Mouse (Mus musculus): ENCODE data around the gene Hp1bp3. TPM values are rescaled to one million over a fixed set of nuclear protein-coding genes. Genes with fewer than 3 reads are reported as not detected.

Gene Hp1bp3
- polyA plus RNA-seq, 1 experiment from 2014 or later = 112 TPM

GRCm38 (mm10) chr4:138200769-138201168 is 15.3 kb upstream of the Hp1bp3 start:
- CTCF ChIA-PET = interaction anchor here (1.2 to 1.8 kb wide), 2 partner anchors 10 to 82 kb away, joined by 4 read pairs; no protein-coding TSS in a partner anchor
- POLR2A ChIA-PET = no interaction called here
- in situ Hi-C loops (cut with MboI; ENCODE audit: low pct_unique_long_range_greater_than_20kb) = no loop called here

DNA sequence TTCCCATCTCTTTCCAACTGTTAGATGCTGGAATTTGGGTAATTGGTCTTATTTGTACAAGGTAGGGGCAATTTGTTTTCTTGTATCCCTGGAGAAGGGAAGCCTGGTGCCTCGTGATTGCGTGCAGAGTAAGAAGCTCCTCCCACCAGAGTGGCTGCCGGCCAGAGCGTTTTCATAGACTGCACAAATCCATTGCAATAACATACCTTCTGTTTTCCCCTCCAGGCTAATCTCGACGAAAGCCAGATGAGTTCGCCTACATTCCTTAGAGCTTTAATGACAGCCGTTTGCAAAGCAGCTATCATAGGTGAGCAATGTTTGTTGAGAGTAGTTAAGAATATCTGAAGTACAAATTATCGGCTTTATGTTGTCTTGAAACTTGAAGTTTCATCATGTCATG is 14.4 kb upstream of the Hp1bp3 start:
- no peak for ATAC-seq
- in situ Hi-C loops (cut with MboI; ENCODE audit: low pct_unique_long_range_greater_than_20kb) = no loop called here
- H3K27me3 ChIP-seq = no peaks in the 10 kb centered on the region
- POLR2A ChIA-PET = no interaction called here
- CTCF ChIA-PET = no interaction called here
- no peak for TF ChIP-seq CTCF (IDR thresholded peaks at IDR 0.05)
- no peak for DNase-seq (ENCODE audit: low read depth, low spot score)

More at GRCm38 (mm10) chr4:138200769-138201168, 15.3 kb upstream of the Hp1bp3 start:
- ATAC-seq = no peak
- no peak for DNase-seq (ENCODE audit: low read depth, low spot score)
- no peaks in the 10 kb centered on the region for H3K27me3 ChIP-seq
- no peak for TF ChIP-seq CTCF (IDR thresholded peaks at IDR 0.05)

- in situ Hi-C loops (cut with MboI; ENCODE audit: low pct_unique_long_range_greater_than_20kb) = no loop called here
- ChIA-PET CTCF (interaction anchor here (1.8 to 2.2 kb wide), 2 partner anchors 10 to 72 kb away, joined by 4 to 6 read pairs; no protein-coding TSS in a partner anchor), POLR2A (interaction anchor here (0.6 kb wide), 1 partner anchor 1328 kb away, joined by 3 read pairs; no protein-coding TSS in a partner anchor)
- DNase-seq (ENCODE audit: low read depth, low spot score) (no peak), ATAC-seq (no peak)
- TF ChIP-seq CTCF (IDR thresholded peaks at IDR 0.05) = no peak
- H3K27me3 ChIP-seq = no peaks in the 10 kb centered on the region
Measured at GRCm38 (mm10) chr4:138210116-138210515, 6.0 kb upstream of the Hp1bp3 start.

DNA sequence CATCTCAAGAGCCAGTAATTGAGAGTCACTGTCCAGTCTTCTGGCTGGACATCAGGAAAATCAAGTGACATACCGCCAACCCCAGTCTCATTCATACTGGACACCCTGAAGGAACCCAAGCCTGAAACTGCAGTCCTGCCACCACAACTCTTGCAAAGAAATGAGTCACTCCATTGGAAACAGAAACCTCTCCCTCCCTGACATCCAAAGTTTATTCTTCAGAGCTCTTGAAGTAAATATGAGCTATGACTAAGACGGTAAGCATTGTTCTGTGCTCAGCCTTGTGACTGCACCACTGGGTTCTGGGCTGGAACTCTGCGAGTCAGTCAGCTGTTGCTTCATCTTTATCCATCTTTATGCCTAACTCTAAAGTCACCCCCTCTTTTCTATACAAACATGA is 2.2 kb upstream of the Hp1bp3 start:
- in situ Hi-C loops (cut with MboI; ENCODE audit: low pct_unique_long_range_greater_than_20kb) = no loop called here
- no peak for TF ChIP-seq CTCF (IDR thresholded peaks at IDR 0.05)
- peak; percentile 71 for DNase-seq (ENCODE audit: low read depth, low spot score)

GRCm38 (mm10) chr4:138215671-138216199 is 361 bp upstream of the Hp1bp3 start:
- ATAC-seq (no peak), DNase-seq (ENCODE audit: low read depth, low spot score) (no peak)
- ChIA-PET POLR2A (no interaction called here), CTCF (no interaction called here)
- in situ Hi-C loops (cut with MboI; ENCODE audit: low pct_unique_long_range_greater_than_20kb) = no loop called here
- H3K27me3 ChIP-seq = no peaks in the 10 kb centered on the region
- no peak for TF ChIP-seq CTCF (IDR thresholded peaks at IDR 0.05)

More for the DNA sequence above, 2.2 kb upstream of the Hp1bp3 start:
- no peak for ATAC-seq
- ChIA-PET POLR2A (no interaction called here), CTCF (interaction anchor here (1.1 kb wide), 1 partner anchor 19 kb away, joined by 3 read pairs; no protein-coding TSS in a partner anchor)
- no peaks in the 10 kb centered on the region for H3K27me3 ChIP-seq

- no peak for TF ChIP-seq CTCF (IDR thresholded peaks at IDR 0.05)
- no peaks in the 10 kb centered on the region for H3K27me3 ChIP-seq
- DNase-seq (ENCODE audit: low read depth, low spot score) (peak; percentile 82), ATAC-seq (peak; percentile 84)
- CTCF ChIA-PET = no interaction called here
- POLR2A ChIA-PET = no interaction called here
- in situ Hi-C loops (cut with MboI; ENCODE audit: low pct_unique_long_range_greater_than_20kb) = no loop called here
Measured at GRCm38 (mm10) chr4:138216891-138217392, 846 bp downstream of the Hp1bp3 start.

GRCm38 (mm10) chr4:138217441-138217840 is 1.3 kb downstream of the Hp1bp3 start:
- POLR2A ChIA-PET = no interaction called here
- TF ChIP-seq CTCF (IDR thresholded peaks at IDR 0.05) = no peak
- in situ Hi-C loops (cut with MboI; ENCODE audit: low pct_unique_long_range_greater_than_20kb) = no loop called here
- CTCF ChIA-PET = interaction anchor here (2.3 kb wide), 1 partner anchor 66 kb away, joined by 7 read pairs; no protein-coding TSS in a partner anchor
- ATAC-seq (no peak), DNase-seq (ENCODE audit: low read depth, low spot score) (no peak)
- no peaks in the 10 kb centered on the region for H3K27me3 ChIP-seq

DNA sequence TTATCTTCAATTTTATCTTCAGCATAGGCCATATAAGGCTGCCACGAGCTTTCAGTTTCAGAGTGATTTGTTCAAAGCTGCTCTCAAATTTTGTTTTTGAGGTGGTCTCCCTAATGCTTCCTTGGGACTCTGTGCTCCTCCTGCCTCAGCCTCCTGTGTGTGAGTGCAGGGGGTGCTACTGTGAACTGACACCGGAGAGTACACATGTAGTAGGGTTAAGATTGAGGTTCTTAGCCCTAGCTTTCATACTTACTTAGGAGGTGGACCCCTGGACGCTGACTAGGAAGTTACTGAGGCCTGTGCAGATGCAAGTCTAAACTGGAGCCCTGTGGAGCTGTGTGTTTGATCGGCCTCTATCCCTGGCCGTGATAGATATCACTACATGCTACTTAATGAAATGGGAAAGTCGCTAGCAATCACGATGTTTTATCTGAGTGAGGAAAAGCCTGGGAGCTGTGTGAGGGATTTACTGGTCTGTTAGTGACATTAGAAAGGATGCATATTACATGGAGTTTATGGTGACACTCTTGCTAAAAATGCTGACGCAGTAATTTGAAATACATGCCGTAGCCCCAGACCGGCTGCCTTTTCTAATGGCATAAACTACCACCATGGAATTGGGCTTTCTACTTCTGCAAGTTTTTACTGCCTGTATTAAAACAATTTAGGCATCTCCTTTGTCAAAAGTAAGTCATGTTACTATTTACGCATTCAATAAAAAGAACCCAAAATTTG is 2.0 kb downstream of the Hp1bp3 start:
- H3K27me3 ChIP-seq = no peaks in the 10 kb centered on the region
- no peak for ATAC-seq
- POLR2A ChIA-PET = interaction anchor here (1.5 kb wide), 1 partner anchor 17 kb away, joined by 4 read pairs; no protein-coding TSS in a partner anchor
- no peak for TF ChIP-seq CTCF (IDR thresholded peaks at IDR 0.05)
- in situ Hi-C loops (cut with MboI; ENCODE audit: low pct_unique_long_range_greater_than_20kb) = no loop called here
- CTCF ChIA-PET = interaction anchor here (2.3 kb wide), 1 partner anchor 65 kb away, joined by 7 read pairs; no protein-coding TSS in a partner anchor
- no peak for DNase-seq (ENCODE audit: low read depth, low spot score)

DNA sequence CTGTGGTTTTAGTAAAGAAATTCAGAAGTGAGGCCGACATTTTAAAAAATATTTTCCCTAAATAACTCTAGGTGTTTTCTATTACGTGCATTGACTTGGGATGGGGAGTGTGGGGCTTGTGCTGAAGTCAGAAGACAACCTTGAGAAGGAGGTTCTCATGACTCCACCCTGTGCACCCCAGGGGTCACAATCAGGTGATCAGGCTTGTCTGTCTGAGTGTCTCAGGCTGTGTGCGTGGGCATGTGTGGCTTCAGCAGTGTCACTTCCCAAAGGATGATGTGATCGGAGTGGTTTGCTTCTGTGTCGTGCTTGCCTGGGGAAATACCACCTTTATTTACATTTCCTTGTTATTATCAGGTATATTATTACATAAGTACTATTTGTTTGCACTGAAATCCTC is 3.2 kb downstream of the Hp1bp3 start:
- ATAC-seq = no peak
- ChIA-PET POLR2A (interaction anchor here (0.8 to 1.5 kb wide), 2 partner anchors 16 to 33 kb away, joined by 3 to 4 read pairs; no protein-coding TSS in a partner anchor), CTCF (interaction anchor here (2.3 kb wide), 1 partner anchor 64 kb away, joined by 7 read pairs; no protein-coding TSS in a partner anchor)
- TF ChIP-seq CTCF (IDR thresholded peaks at IDR 0.05) = no peak
- no peak for DNase-seq (ENCODE audit: low read depth, low spot score)
- no peaks in the 10 kb centered on the region for H3K27me3 ChIP-seq
- in situ Hi-C loops (cut with MboI; ENCODE audit: low pct_unique_long_range_greater_than_20kb) = no loop called here

DNA sequence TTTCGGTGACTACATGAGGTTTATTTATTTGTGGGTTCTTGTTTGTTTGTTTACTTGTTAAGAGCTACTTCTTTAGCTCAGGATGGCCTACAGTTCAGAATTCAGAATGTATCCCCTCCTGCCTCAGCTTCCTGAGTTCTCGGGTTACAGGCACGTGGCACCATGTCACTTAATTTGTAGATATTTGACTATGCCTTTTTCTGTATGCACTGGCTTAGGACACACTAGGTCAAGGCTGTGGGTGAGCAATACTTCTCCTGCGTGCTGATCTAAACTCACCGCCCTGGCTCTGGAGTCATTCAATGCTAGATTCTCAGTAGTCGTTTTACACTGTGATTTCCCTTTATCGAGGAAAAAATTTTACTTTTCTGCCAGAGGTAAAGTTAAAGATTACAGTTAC is 4.7 kb downstream of the Hp1bp3 start:
- DNase-seq (ENCODE audit: low read depth, low spot score) (no peak), ATAC-seq (no peak)
- in situ Hi-C loops (cut with MboI; ENCODE audit: low pct_unique_long_range_greater_than_20kb) = no loop called here
- no peak for TF ChIP-seq CTCF (IDR thresholded peaks at IDR 0.05)
- ChIA-PET POLR2A (no interaction called here), CTCF (no interaction called here)
- H3K27me3 ChIP-seq = no peaks in the 10 kb centered on the region

DNA sequence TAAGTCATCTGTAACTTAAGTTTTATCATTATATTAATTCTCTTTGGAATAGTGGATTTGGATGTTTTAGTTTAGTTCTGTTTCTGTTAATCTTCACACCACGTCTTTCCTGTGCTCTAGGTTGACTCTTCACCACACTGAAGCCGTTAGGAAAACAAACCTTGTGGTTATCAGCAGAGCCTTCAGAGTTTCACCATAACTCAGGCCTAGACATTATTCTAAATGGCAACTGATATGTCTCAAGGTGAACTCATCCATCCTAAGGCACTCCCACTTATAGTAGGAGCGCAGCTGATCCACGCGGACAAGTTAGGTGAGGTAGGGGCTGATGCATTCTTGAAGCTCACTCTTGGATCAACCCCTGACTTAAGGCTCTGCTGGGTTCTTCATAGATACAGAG is 5.3 kb downstream of the Hp1bp3 start:
- DNase-seq (ENCODE audit: low read depth, low spot score) (no peak), ATAC-seq (no peak)
- no peaks in the 10 kb centered on the region for H3K27me3 ChIP-seq
- ChIA-PET POLR2A (no interaction called here), CTCF (no interaction called here)
- in situ Hi-C loops (cut with MboI; ENCODE audit: low pct_unique_long_range_greater_than_20kb) = no loop called here
- no peak for TF ChIP-seq CTCF (IDR thresholded peaks at IDR 0.05)

All from Patski (cell line).